Mouse (Mus musculus): ENCODE measurements around the gene Ctdnep1. TPM values are rescaled to one million over a fixed set of nuclear protein-coding genes. Genes with fewer than 3 reads are reported as not detected.

Gene Ctdnep1
- polyA plus RNA-seq, 1 experiment: 224 TPM

- TF ChIP-seq GATA1 (IDR thresholded peaks at IDR 0.05; ENCODE audit: low read length): no peak
These were observed 32.0 kb downstream of the Ctdnep1 start for GRCm38 (mm10) chr11:70012931-70013330.

DNA sequence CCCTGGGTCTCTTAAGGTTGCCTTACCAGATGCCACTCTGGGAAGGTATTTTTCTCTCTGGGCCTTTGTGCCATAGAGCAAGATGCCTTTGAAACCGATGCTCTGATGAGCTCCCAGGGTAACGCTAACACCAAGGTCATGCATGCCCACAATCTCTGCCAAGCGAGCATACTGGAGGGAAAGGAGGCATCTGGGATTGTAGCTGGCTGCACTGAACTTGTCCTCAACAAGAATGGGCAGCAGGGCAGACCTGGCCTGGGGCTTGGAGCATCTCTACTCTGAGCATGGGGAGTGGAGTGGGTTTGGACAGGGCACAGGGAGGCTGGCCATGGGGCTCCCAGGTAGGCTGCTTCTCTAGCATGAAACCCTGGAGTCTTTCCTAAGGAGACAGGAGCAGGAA lies 32.5 kb downstream of the Ctdnep1 start:
- TF ChIP-seq GATA1 (IDR thresholded peaks at IDR 0.05; ENCODE audit: low read length): no peak

- TF ChIP-seq GATA1 (IDR thresholded peaks at IDR 0.05; ENCODE audit: low read length): no peak
These were observed 33.1 kb downstream of the Ctdnep1 start for GRCm38 (mm10) chr11:70014051-70014450.

GRCm38 (mm10) chr11:70014880-70015558 lies 34.1 kb downstream of the Ctdnep1 start, which contains the start of gene Acadvl:
Gene Acadvl, minus strand, starts transcription at chr11:70015411.
- TF ChIP-seq GATA1 (IDR thresholded peaks at IDR 0.05; ENCODE audit: low read length): no peak

DNA sequence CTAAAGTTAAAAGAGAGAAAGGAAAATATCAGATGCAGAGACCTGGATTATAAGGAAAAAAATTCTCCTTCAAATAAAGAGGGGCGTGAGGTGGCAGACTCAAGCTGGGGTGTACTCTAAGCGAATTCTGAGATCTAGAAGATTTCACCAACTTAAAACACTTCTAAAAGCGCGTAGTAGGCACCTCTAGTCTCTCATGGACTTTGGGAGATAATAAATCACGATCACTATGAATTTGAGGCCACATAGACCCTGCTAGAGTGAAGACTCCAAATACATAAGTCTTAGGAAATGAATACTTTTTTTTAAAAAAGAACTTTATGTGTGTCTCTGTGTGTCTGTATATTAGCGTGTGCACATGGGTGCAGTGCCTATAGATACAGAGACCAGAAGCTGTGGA lies 34.7 kb downstream of the Ctdnep1 start:
- TF ChIP-seq GATA1 (IDR thresholded peaks at IDR 0.05; ENCODE audit: low read length): no peak

DNA sequence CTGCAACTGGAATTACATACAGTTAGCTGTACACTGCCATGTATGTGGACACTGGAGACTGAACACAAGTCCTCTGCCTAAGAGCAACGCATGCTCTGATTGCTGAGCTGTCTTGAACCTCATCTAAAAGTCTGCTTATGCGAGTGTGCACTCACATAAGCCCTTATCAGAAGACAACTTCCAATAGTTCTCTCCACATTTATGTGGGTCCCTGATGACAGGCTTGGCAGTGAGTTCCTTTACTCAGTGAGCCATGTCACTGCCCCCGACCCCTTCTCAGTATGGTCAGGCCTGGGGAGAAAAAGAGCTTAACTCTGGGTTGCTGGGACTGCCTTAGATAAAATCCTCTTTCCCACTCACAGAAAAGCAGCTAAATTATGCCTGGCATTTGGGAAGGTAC lies 35.7 kb downstream of the Ctdnep1 start, which contains the start of gene Dlg4:
Dlg4 (plus strand) TSS at position 274 of the 400 bp plus-strand sequence.
- no peak for TF ChIP-seq GATA1 (IDR thresholded peaks at IDR 0.05; ENCODE audit: low read length)

- TF ChIP-seq GATA1 (IDR thresholded peaks at IDR 0.05; ENCODE audit: low read length): no peak
These were observed 36.3 kb downstream of the Ctdnep1 start for GRCm38 (mm10) chr11:70017199-70017767.

DNA sequence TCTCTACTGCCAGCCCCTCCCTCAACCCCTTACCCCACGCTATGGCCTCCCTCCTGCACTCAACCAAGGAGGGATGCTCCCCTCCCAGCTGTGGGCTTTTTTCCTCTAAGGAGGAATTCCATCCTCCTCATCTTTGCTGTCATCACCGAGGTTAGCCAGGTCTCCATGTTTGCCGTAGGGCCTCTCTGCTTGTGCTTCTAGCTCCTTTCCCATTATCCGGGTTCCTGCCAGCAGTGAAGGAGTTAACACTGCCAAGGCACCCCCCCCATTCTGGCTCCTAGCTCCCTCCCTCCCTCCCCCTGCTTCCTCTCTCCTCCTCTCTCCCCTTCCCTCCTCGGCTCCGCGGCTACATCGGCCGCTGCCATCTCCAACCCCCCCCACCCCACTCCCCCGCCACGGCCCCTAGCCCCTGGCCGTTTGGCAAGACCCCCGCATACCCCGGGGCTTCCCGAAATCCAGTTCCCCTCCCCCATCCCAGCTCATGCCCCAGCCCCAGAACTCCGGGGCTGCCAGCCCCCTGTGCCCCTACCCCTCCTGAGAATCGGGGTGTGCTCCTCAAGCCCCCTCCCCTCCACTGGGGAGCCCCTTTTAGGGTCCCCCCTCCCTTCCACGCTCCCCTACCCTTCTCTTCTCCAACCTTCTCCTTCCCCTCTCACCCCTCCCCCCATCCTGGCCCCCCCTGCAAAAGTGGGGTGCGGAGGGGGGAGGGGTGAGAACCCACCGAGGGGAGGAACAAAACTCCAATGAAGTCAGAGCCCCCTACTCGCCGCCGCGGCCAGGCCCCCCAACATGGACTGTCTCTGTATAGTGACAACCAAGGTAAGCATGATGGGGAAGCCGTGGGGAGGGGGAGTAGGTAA lies 37.4 kb downstream of the Ctdnep1 start:
- TF ChIP-seq GATA1 (IDR thresholded peaks at IDR 0.05; ENCODE audit: low read length): no peak

DNA sequence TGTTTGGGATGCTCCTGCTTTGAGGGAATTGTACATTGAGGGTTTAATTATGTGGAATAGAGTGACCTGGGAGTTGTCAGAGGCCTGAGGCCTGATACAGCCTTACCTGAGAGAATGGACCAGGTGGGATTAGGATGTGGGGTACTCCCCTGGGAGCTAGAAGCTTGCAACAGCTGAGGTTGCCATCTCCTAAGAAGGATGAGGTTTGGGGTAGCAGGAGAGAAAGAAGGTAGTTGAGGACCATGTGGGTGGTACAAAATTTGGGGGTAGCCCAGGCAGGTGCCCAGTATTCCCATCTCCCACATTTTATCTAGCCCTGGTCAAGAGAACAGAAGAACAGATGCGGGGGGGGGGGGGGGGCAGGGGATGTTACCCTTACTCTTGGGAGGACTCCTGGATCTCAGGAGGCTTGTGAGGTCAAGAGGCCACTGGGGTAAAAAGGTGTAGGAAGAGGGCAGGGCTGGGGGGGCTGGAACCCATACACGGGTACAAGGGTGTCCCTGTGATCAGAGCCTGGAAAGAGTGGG lies 38.6 kb downstream of the Ctdnep1 start:
- TF ChIP-seq GATA1 (IDR thresholded peaks at IDR 0.05; ENCODE audit: low read length): no peak

GRCm38 (mm10) chr11:70020022-70020631 lies 39.2 kb downstream of the Ctdnep1 start:
- TF ChIP-seq GATA1 (IDR thresholded peaks at IDR 0.05; ENCODE audit: low read length): no peak

- no peak for TF ChIP-seq GATA1 (IDR thresholded peaks at IDR 0.05; ENCODE audit: low read length)
These were observed 39.8 kb downstream of the Ctdnep1 start for GRCm38 (mm10) chr11:70020731-70021263.

GRCm38 (mm10) chr11:70021264-70022132 lies 40.5 kb downstream of the Ctdnep1 start:
- no peak for TF ChIP-seq GATA1 (IDR thresholded peaks at IDR 0.05; ENCODE audit: low read length)

DNA sequence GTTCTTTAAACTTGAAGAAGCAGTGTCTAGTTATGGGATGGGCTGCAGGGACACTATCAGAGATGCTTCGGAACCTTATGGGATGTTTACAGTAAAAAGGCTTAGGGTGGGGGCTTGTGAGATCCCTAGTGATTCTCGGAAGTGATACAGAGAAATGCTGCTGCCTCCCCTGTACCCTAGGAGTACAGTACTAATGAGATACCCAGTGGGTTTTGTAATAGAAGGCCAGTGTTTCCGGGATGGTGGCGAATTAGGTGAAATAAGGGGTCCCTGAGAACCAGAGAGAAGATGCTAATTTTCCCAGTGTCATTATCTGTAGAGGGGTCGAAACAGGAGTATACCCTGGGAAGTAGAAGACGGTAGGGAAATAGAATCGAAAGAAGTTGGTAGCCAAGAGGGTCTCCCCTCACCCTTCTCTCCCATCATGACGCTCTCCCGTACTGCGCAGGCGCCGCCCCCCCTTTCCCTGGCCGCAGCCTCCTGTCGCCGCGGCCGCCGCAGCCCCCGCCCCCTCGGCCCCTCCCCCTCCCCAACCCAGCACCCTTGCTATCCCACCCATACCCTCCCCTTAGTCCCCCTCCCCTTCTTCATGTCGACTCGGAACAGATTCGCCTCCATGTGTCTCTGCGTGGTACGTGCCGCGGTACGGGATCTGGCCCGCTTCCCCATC lies 42.7 kb downstream of the Ctdnep1 start:
- TF ChIP-seq GATA1 (IDR thresholded peaks at IDR 0.05; ENCODE audit: low read length): no peak

- TF ChIP-seq GATA1 (IDR thresholded peaks at IDR 0.05; ENCODE audit: low read length): no peak
These were observed 43.2 kb downstream of the Ctdnep1 start for GRCm38 (mm10) chr11:70024151-70024514.

Data from G1E-ER4 (cell line).